Mouse (Mus musculus): Measurements from ENCODE around the gene Ints14. TPM values are rescaled to one million over a fixed set of nuclear protein-coding genes. Genes with fewer than 3 reads are reported as not detected.

Gene Ints14
- total RNA-seq, 1 experiment from 2014 or later = 17.2 TPM

DNA sequence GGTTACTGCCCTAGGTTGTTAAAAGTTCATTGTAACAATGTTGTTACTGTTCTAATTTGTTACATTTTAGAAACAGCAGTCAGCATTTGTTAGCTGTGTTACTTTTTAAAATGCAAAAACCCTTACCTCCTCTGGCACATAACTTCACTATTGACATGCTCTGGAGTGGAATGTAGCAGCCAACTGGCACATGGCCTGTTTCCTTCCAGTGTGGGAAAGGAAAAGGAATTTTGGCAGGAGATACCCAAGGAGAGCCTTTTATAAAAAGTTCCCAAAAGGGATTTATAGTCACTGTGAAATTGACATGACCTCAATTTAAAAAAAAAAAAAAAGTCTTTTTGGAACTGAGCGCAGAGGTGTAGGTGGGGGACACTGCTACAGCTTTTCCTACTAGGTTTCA lies 75.8 kb downstream of the Ints14 start:
- no peak for ATAC-seq (replicated peaks; ENCODE audit: insufficient number of reproducible peaks, low FRiP score, low TSS enrichment, poor library complexity, severe bottlenecking)

Other genes starting within 250 kb of the Ints14 start
- 169 to 356 TPM (median 307 TPM) in 3 replicates for gene Rab11a, start 223.1 kb upstream of the Ints14 start, total RNA-seq (2017)
- gene Dennd4a, start 149.6 kb upstream of the Ints14 start, total RNA-seq (2017) = 221 to 285 TPM (median 274 TPM) in 3 replicates
- gene Slc24a1, start 9.3 kb upstream of the Ints14 start, total RNA-seq (2017) = 0.19 to 0.29 TPM (median 0.21 TPM) in 3 replicates
- 19.3 to 27.9 TPM (median 27.4 TPM) in 3 replicates for gene Hacd3, start 60.8 kb downstream of the Ints14 start, total RNA-seq (2017)
- gene Dpp8, start 71.5 kb downstream of the Ints14 start, total RNA-seq (2017) = 94.5 to 146 TPM (median 99.4 TPM) in 3 replicates
- 0.19 TPM in 2 of 3 replicates, not detected in the other for gene Igdcc4, start 140.6 kb downstream of the Ints14 start, total RNA-seq (2017)
- gene Igdcc3, start 180.3 kb downstream of the Ints14 start, total RNA-seq (2017) = not detected in 3 replicates
- gene Parp16, start 234.4 kb downstream of the Ints14 start, total RNA-seq (2017) = 1.9 to 3.1 TPM (median 2.3 TPM) in 3 replicates

Measured in monocyte, adult 5-6 weeks (primary cell).